Mouse (Mus musculus): ENCODE measurements around the gene Aven. TPM values are rescaled to one million over a fixed set of nuclear protein-coding genes. Genes with fewer than 3 reads are reported as not detected.

Aven gene
- polyA plus RNA-seq, 1 experiment from 2014 or later, result 5.5 TPM

- WGBS, result 90% methylated on average over 4 of the region's 4 CpGs
- Histone ChIP-seq H3K27me3 (no peaks in the 10 kb centered on the region), H3K4me3 (no peak overlapping the region), H3K9ac (no peak overlapping the region), H3K4me2 (no peak overlapping the region), H3K9me3 (no peaks in the 10 kb centered on the region), H3K27ac (no peak overlapping the region), H3K4me1 (no peaks in the 10 kb centered on the region), H3K36me3 (no peaks in the 10 kb centered on the region)
- no peak for ATAC-seq (ENCODE audit: insufficient number of reproducible peaks, low FRiP score, low TSS enrichment, low read depth)
Observed at GRCm38 (mm10) chr2:112520526-112521482, 28.0 kb downstream of the Aven start.

GRCm38 (mm10) chr2:112526933-112527332, 34.2 kb downstream of the Aven start:
- Histone ChIP-seq H3K4me2 (no peak overlapping the region), H3K27me3 (no peaks in the 10 kb centered on the region), H3K4me3 (no peak overlapping the region), H3K4me1 (no peaks in the 10 kb centered on the region), H3K9me3 (no peaks in the 10 kb centered on the region), H3K27ac (no peak overlapping the region), H3K9ac (no peak overlapping the region), H3K36me3 (no peaks in the 10 kb centered on the region)
- WGBS, result 92% methylated on average over 3 of the region's 3 CpGs
- no peak for ATAC-seq (ENCODE audit: insufficient number of reproducible peaks, low FRiP score, low TSS enrichment, low read depth)

GRCm38 (mm10) chr2:112532812-112533496, 40.2 kb downstream of the Aven start:
- no peak for ATAC-seq (ENCODE audit: insufficient number of reproducible peaks, low FRiP score, low TSS enrichment, low read depth)
- H3K27me3 ChIP-seq, result no peaks in the 10 kb centered on the region
- H3K9ac ChIP-seq, result no peak overlapping the region
- no peaks in the 10 kb centered on the region for H3K36me3 ChIP-seq
- H3K4me2 ChIP-seq, result no peak overlapping the region
- 60% methylated on average over 10 of the region's 10 CpGs for WGBS
- no peaks in the 10 kb centered on the region for H3K9me3 ChIP-seq
- no peak overlapping the region for H3K27ac ChIP-seq
- no peak overlapping the region for H3K4me3 ChIP-seq
- H3K4me1 ChIP-seq, result 0 out of 2 replicates have a peak, but pooled peaks cover 4% of the 10 kb centered on the region

- Histone ChIP-seq H3K36me3 (no peaks in the 10 kb centered on the region), H3K27ac (no peak overlapping the region), H3K27me3 (no peaks in the 10 kb centered on the region), H3K9ac (no peak overlapping the region), H3K4me3 (no peak overlapping the region), H3K4me1 (0 out of 2 replicates have a peak, but pooled peaks cover 4% of the 10 kb centered on the region), H3K4me2 (no peak overlapping the region), H3K9me3 (no peaks in the 10 kb centered on the region)
- no peak for ATAC-seq (ENCODE audit: insufficient number of reproducible peaks, low FRiP score, low TSS enrichment, low read depth)
- WGBS, result 61% methylated on average over 14 of the region's 14 CpGs
Observed at GRCm38 (mm10) chr2:112534677-112535222, 42.0 kb downstream of the Aven start.

- ATAC-seq (ENCODE audit: insufficient number of reproducible peaks, low FRiP score, low TSS enrichment, low read depth), result no peak
- no peaks in the 10 kb centered on the region for H3K4me1 ChIP-seq
- H3K4me3 ChIP-seq, result no peak overlapping the region
- 93% methylated on average over 1 of the region's 1 CpGs for WGBS
- no peak overlapping the region for H3K27ac ChIP-seq
- H3K4me2 ChIP-seq, result no peak overlapping the region
- H3K36me3 ChIP-seq, result no peaks in the 10 kb centered on the region
- H3K9ac ChIP-seq, result no peak overlapping the region
- no peaks in the 10 kb centered on the region for H3K27me3 ChIP-seq
- no peaks in the 10 kb centered on the region for H3K9me3 ChIP-seq
Observed at GRCm38 (mm10) chr2:112538783-112539182, 46.0 kb downstream of the Aven start.

GRCm38 (mm10) chr2:112541695-112542285, 49.0 kb downstream of the Aven start:
- 79% methylated on average over 5 of the region's 5 CpGs for WGBS
- no peak overlapping the region for H3K27ac ChIP-seq
- H3K4me1 ChIP-seq, result no peaks in the 10 kb centered on the region
- no peak overlapping the region for H3K4me2 ChIP-seq
- no peaks in the 10 kb centered on the region for H3K36me3 ChIP-seq
- no peak overlapping the region for H3K4me3 ChIP-seq
- H3K9ac ChIP-seq, result no peak overlapping the region
- no peak for ATAC-seq (ENCODE audit: insufficient number of reproducible peaks, low FRiP score, low TSS enrichment, low read depth)
- H3K27me3 ChIP-seq, result no peaks in the 10 kb centered on the region
- H3K9me3 ChIP-seq, result no peaks in the 10 kb centered on the region

- Histone ChIP-seq H3K27ac (no peak overlapping the region), H3K4me3 (no peak overlapping the region), H3K27me3 (no peaks in the 10 kb centered on the region), H3K4me2 (no peak overlapping the region), H3K9ac (no peak overlapping the region), H3K9me3 (no peaks in the 10 kb centered on the region), H3K36me3 (no peaks in the 10 kb centered on the region), H3K4me1 (no peaks in the 10 kb centered on the region)
- 73% methylated on average over 10 of the region's 10 CpGs for WGBS
- ATAC-seq (ENCODE audit: insufficient number of reproducible peaks, low FRiP score, low TSS enrichment, low read depth), result no peak
Observed at GRCm38 (mm10) chr2:112556527-112556926, 63.8 kb downstream of the Aven start.

- H3K4me3 ChIP-seq, result no peak overlapping the region
- no peaks in the 10 kb centered on the region for H3K36me3 ChIP-seq
- H3K4me2 ChIP-seq, result no peak overlapping the region
- no peaks in the 10 kb centered on the region for H3K4me1 ChIP-seq
- H3K27me3 ChIP-seq, result no peaks in the 10 kb centered on the region
- no peak overlapping the region for H3K27ac ChIP-seq
- no peak overlapping the region for H3K9ac ChIP-seq
- no peaks in the 10 kb centered on the region for H3K9me3 ChIP-seq
- ATAC-seq (ENCODE audit: insufficient number of reproducible peaks, low FRiP score, low TSS enrichment, low read depth), result no peak
Observed at GRCm38 (mm10) chr2:112557453-112557852, 64.7 kb downstream of the Aven start.

GRCm38 (mm10) chr2:112561549-112561948, 68.8 kb downstream of the Aven start:
- 86% methylated on average over 7 of the region's 7 CpGs for WGBS
- no peak for ATAC-seq (ENCODE audit: insufficient number of reproducible peaks, low FRiP score, low TSS enrichment, low read depth)

GRCm38 (mm10) chr2:112565060-112565459, 72.3 kb downstream of the Aven start:
- no peaks in the 10 kb centered on the region for H3K9me3 ChIP-seq
- no peaks in the 10 kb centered on the region for H3K36me3 ChIP-seq
- no peak for ATAC-seq (ENCODE audit: insufficient number of reproducible peaks, low FRiP score, low TSS enrichment, low read depth)
- no peaks in the 10 kb centered on the region for H3K4me1 ChIP-seq
- H3K27ac ChIP-seq, result no peak overlapping the region
- H3K4me3 ChIP-seq, result no peak overlapping the region
- WGBS, result 82% methylated on average over 1 of the region's 1 CpGs
- H3K9ac ChIP-seq, result no peak overlapping the region
- H3K27me3 ChIP-seq, result no peaks in the 10 kb centered on the region
- no peak overlapping the region for H3K4me2 ChIP-seq

More at GRCm38 (mm10) chr2:112561549-112561948, 68.8 kb downstream of the Aven start:
- no peaks in the 10 kb centered on the region for H3K9me3 ChIP-seq
- no peak overlapping the region for H3K9ac ChIP-seq
- no peaks in the 10 kb centered on the region for H3K4me1 ChIP-seq
- H3K4me3 ChIP-seq, result no peak overlapping the region
- H3K4me2 ChIP-seq, result no peak overlapping the region
- no peaks in the 10 kb centered on the region for H3K27me3 ChIP-seq
- no peaks in the 10 kb centered on the region for H3K36me3 ChIP-seq
- no peak overlapping the region for H3K27ac ChIP-seq

- Histone ChIP-seq H3K4me1 (no peaks in the 10 kb centered on the region), H3K4me3 (no peak overlapping the region), H3K9ac (no peak overlapping the region), H3K4me2 (no peak overlapping the region), H3K9me3 (no peaks in the 10 kb centered on the region), H3K27ac (no peak overlapping the region), H3K36me3 (no peaks in the 10 kb centered on the region), H3K27me3 (no peaks in the 10 kb centered on the region)
- WGBS, result 39% methylated on average over 4 of the region's 4 CpGs
- peak; percentile 48; the same call in 1 of the 2 replicates for ATAC-seq (ENCODE audit: insufficient number of reproducible peaks, low FRiP score, low TSS enrichment, low read depth)
Observed at GRCm38 (mm10) chr2:112566290-112567085, 73.7 kb downstream of the Aven start.
